Mouse (Mus musculus): ENCODE measurements at regions not wholly inside any gene's neighbourhood (a gene's known extent, or its start where the extent isn't known, plus 50 kb on each side); places are given as distances from the start of the nearest gene placed in this dataset.
A peak's percentile ranks its signal among the peaks of the same experiment; 100 is the strongest.

GRCm38 (mm10) chr2:45654693-45655092, 537.5 kb upstream of the Zeb2 start:
- Histone ChIP-seq H3K27ac (ENCODE audit: low read depth, low read length) (no peak overlapping the region), H3K36me3 (ENCODE audit: control insufficient read depth, insufficient read depth, low read length) (no peaks in the 10 kb centered on the region), H3K9me3 (ENCODE audit: control insufficient read depth, low read length) (no peaks in the 10 kb centered on the region), H3K27me3 (ENCODE audit: control insufficient read depth, insufficient read depth, low read length) (no peaks in the 10 kb centered on the region), H3K4me2 (replicated peaks; ENCODE audit: low read depth, low read length) (no peak overlapping the region), H3K9ac (ENCODE audit: low read depth, low read length) (no peak overlapping the region), H3K4me3 (ENCODE audit: low read length) (no peak overlapping the region), H3K4me1 (ENCODE audit: control insufficient read depth, insufficient read depth, low read length) (no peaks in the 10 kb centered on the region)
- no peak for ATAC-seq (ENCODE audit: low FRiP score, low TSS enrichment)

- ATAC-seq (ENCODE audit: low FRiP score, low TSS enrichment) = no peak
- Histone ChIP-seq H3K4me2 (replicated peaks; ENCODE audit: low read depth, low read length) (no peak overlapping the region), H3K27me3 (ENCODE audit: control insufficient read depth, insufficient read depth, low read length) (no peaks in the 10 kb centered on the region), H3K9ac (ENCODE audit: low read depth, low read length) (no peak overlapping the region), H3K36me3 (ENCODE audit: control insufficient read depth, insufficient read depth, low read length) (no peaks in the 10 kb centered on the region), H3K9me3 (ENCODE audit: control insufficient read depth, low read length) (no peaks in the 10 kb centered on the region), H3K4me1 (ENCODE audit: control insufficient read depth, insufficient read depth, low read length) (no peaks in the 10 kb centered on the region), H3K4me3 (ENCODE audit: low read length) (no peak overlapping the region), H3K27ac (ENCODE audit: low read depth, low read length) (no peak overlapping the region)
- WGBS = 73% methylated on average over 3 of the region's 3 CpGs
Measured at GRCm38 (mm10) chr2:45652977-45653376, 535.8 kb upstream of the Zeb2 start.

DNA sequence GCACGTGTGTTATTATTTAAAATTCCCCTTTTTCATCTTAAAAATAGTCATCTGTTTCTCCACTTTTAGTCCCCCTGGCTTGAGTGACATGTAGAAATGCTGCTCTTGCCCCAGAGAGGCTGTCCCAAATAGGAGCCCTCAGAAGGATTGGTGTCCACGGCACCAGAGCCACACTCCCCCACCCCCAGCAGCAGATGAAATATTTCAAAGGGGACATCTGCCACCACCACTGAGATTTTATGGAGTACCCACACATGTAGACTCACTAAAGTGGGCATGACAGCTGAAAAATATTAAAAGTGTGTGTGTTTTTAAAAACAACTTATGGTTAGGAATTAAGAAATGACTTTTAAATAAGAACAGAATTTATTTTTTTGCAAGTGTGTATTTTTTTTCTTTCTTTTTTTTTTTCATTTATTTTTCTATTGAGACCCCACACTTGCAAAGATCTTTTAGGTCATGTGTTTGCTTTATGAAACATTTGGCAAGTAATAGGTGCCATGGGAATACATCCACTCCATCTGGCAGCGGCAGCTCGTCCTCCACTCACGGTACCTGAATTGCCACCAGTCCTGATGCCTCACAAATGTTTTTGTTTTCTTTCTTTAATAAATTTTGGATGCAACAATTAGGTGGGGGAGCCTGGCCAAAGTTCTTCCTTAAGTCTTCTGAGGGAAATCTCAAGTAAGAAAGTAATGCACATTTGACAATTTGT, 533.2 kb upstream of the Zeb2 start:
- Histone ChIP-seq H3K4me1 (ENCODE audit: control insufficient read depth, insufficient read depth, low read length) (no peaks in the 10 kb centered on the region), H3K27me3 (ENCODE audit: control insufficient read depth, insufficient read depth, low read length) (no peaks in the 10 kb centered on the region), H3K9me3 (ENCODE audit: control insufficient read depth, low read length) (no peaks in the 10 kb centered on the region), H3K36me3 (ENCODE audit: control insufficient read depth, insufficient read depth, low read length) (no peaks in the 10 kb centered on the region), H3K4me3 (ENCODE audit: low read length) (no peak overlapping the region), H3K9ac (ENCODE audit: low read depth, low read length) (no peak overlapping the region), H3K4me2 (replicated peaks; ENCODE audit: low read depth, low read length) (no peak overlapping the region), H3K27ac (ENCODE audit: low read depth, low read length) (no peak overlapping the region)
- no peak for ATAC-seq (ENCODE audit: low FRiP score, low TSS enrichment)
- WGBS = 65% methylated on average over 5 of the region's 5 CpGs

DNA sequence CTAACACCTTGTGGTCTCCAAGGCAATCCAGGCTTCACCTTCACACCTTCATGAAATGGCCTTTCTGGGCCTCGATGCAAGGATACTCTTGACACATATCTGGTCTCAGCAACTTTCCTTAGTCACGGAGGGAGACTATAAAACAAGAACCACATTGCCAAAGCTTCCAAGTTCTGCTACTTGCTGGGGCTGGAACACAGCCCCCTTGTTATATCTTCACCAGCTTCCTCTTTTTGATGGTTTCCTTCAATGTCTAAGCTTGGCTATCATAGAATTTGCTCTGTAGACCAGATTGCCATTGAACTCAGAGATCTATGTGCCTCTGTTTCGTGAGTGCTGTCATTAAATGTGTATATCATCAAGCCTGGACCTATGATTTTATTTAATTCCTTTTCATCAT, 530.7 kb upstream of the Zeb2 start:
- Histone ChIP-seq H3K36me3 (ENCODE audit: control insufficient read depth, insufficient read depth, low read length) (no peaks in the 10 kb centered on the region), H3K27me3 (ENCODE audit: control insufficient read depth, insufficient read depth, low read length) (no peaks in the 10 kb centered on the region), H3K4me1 (ENCODE audit: control insufficient read depth, insufficient read depth, low read length) (no peaks in the 10 kb centered on the region), H3K4me2 (replicated peaks; ENCODE audit: low read depth, low read length) (no peak overlapping the region), H3K4me3 (ENCODE audit: low read length) (no peak overlapping the region), H3K9me3 (ENCODE audit: control insufficient read depth, low read length) (no peaks in the 10 kb centered on the region), H3K9ac (ENCODE audit: low read depth, low read length) (no peak overlapping the region), H3K27ac (ENCODE audit: low read depth, low read length) (no peak overlapping the region)
- 72% methylated on average over 3 of the region's 3 CpGs for WGBS
- no peak for ATAC-seq (ENCODE audit: low FRiP score, low TSS enrichment)

DNA sequence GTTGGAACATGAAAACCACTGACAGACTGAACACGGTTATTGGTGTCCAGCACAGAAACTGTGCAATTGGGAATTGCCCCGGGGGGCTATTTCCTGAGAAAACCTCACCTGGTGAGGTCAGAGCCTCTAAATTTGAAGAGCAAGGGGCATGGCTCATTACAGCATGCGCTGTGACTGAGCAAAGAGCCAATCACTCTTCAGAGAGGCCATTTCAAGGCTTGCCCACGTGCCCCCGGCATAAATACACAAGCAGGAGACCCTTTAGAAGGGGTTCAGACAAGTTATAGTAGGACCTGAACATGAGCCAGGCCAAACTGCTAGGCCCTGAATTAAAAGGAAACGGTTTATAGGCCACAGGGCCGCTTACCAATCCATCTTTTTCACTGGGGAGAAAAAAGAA, 512.9 kb upstream of the Zeb2 start:
- Histone ChIP-seq H3K4me3 (ENCODE audit: low read length) (no peak overlapping the region), H3K36me3 (ENCODE audit: control insufficient read depth, insufficient read depth, low read length) (no peaks in the 10 kb centered on the region), H3K27me3 (ENCODE audit: control insufficient read depth, insufficient read depth, low read length) (no peaks in the 10 kb centered on the region), H3K9me3 (ENCODE audit: control insufficient read depth, low read length) (no peaks in the 10 kb centered on the region), H3K4me2 (replicated peaks; ENCODE audit: low read depth, low read length) (no peak overlapping the region), H3K4me1 (ENCODE audit: control insufficient read depth, insufficient read depth, low read length) (no peaks in the 10 kb centered on the region), H3K9ac (ENCODE audit: low read depth, low read length) (no peak overlapping the region), H3K27ac (ENCODE audit: low read depth, low read length) (no peak overlapping the region)
- WGBS = 45% methylated on average over 7 of the region's 7 CpGs
- peak; percentile 35; the same call in 1 of the 2 replicates for ATAC-seq (ENCODE audit: low FRiP score, low TSS enrichment)

- Histone ChIP-seq H3K27me3 (ENCODE audit: control insufficient read depth, insufficient read depth, low read length) (no peaks in the 10 kb centered on the region), H3K4me2 (replicated peaks; ENCODE audit: low read depth, low read length) (no peak overlapping the region), H3K9ac (ENCODE audit: low read depth, low read length) (no peak overlapping the region), H3K36me3 (ENCODE audit: control insufficient read depth, insufficient read depth, low read length) (no peaks in the 10 kb centered on the region), H3K4me3 (ENCODE audit: low read length) (no peak overlapping the region), H3K9me3 (ENCODE audit: control insufficient read depth, low read length) (no peaks in the 10 kb centered on the region), H3K27ac (ENCODE audit: low read depth, low read length) (no peak overlapping the region), H3K4me1 (ENCODE audit: control insufficient read depth, insufficient read depth, low read length) (no peaks in the 10 kb centered on the region)
- no peak for ATAC-seq (ENCODE audit: low FRiP score, low TSS enrichment)
- WGBS = 58% methylated on average over 3 of the region's 3 CpGs
Measured at GRCm38 (mm10) chr2:45629616-45630015, 512.4 kb upstream of the Zeb2 start.

GRCm38 (mm10) chr2:45623056-45623455, 505.9 kb upstream of the Zeb2 start:
- Histone ChIP-seq H3K4me3 (ENCODE audit: low read length) (no peak overlapping the region), H3K4me2 (replicated peaks; ENCODE audit: low read depth, low read length) (no peak overlapping the region), H3K27me3 (ENCODE audit: control insufficient read depth, insufficient read depth, low read length) (no peaks in the 10 kb centered on the region), H3K4me1 (ENCODE audit: control insufficient read depth, insufficient read depth, low read length) (no peaks in the 10 kb centered on the region), H3K9me3 (ENCODE audit: control insufficient read depth, low read length) (no peaks in the 10 kb centered on the region), H3K36me3 (ENCODE audit: control insufficient read depth, insufficient read depth, low read length) (no peaks in the 10 kb centered on the region), H3K9ac (ENCODE audit: low read depth, low read length) (no peak overlapping the region), H3K27ac (ENCODE audit: low read depth, low read length) (no peak overlapping the region)
- 70% methylated on average over 3 of the region's 3 CpGs for WGBS
- ATAC-seq (ENCODE audit: low FRiP score, low TSS enrichment) = no peak

GRCm38 (mm10) chr2:45608926-45609325, 491.7 kb upstream of the Zeb2 start:
- H3K9me3 ChIP-seq (ENCODE audit: control insufficient read depth, low read length) = no peaks in the 10 kb centered on the region
- H3K4me2 ChIP-seq (replicated peaks; ENCODE audit: low read depth, low read length) = no peak overlapping the region
- no peaks in the 10 kb centered on the region for H3K4me1 ChIP-seq (ENCODE audit: control insufficient read depth, insufficient read depth, low read length)
- H3K4me3 ChIP-seq (ENCODE audit: low read length) = no peak overlapping the region
- H3K27ac ChIP-seq (ENCODE audit: low read depth, low read length) = no peak overlapping the region
- H3K9ac ChIP-seq (ENCODE audit: low read depth, low read length) = no peak overlapping the region
- no peak for ATAC-seq (ENCODE audit: low FRiP score, low TSS enrichment)
- no peaks in the 10 kb centered on the region for H3K36me3 ChIP-seq (ENCODE audit: control insufficient read depth, insufficient read depth, low read length)
- WGBS = 96% methylated on average over 1 of the region's 1 CpGs
- H3K27me3 ChIP-seq (ENCODE audit: control insufficient read depth, insufficient read depth, low read length) = no peaks in the 10 kb centered on the region

GRCm38 (mm10) chr2:45607393-45607792, 490.2 kb upstream of the Zeb2 start:
- Histone ChIP-seq H3K27ac (ENCODE audit: low read depth, low read length) (no peak overlapping the region), H3K9me3 (ENCODE audit: control insufficient read depth, low read length) (no peaks in the 10 kb centered on the region), H3K4me3 (ENCODE audit: low read length) (no peak overlapping the region), H3K27me3 (ENCODE audit: control insufficient read depth, insufficient read depth, low read length) (no peaks in the 10 kb centered on the region), H3K4me2 (replicated peaks; ENCODE audit: low read depth, low read length) (no peak overlapping the region), H3K4me1 (ENCODE audit: control insufficient read depth, insufficient read depth, low read length) (no peaks in the 10 kb centered on the region), H3K9ac (ENCODE audit: low read depth, low read length) (no peak overlapping the region), H3K36me3 (ENCODE audit: control insufficient read depth, insufficient read depth, low read length) (no peaks in the 10 kb centered on the region)
- ATAC-seq (ENCODE audit: low FRiP score, low TSS enrichment) = no peak
